Mouse (Mus musculus) cerebellum, adult (tissue): ENCODE results near the gene Tfcp2l1.

Experiments
- ATAC-seq: cut with Nextera tagmentation; 2 replicates; pipeline ENCODE4 v1.9.2; 2017; ENCODE audit warnings: mild to moderate bottlenecking, moderate library complexity, mixed read lengths; ENCODE audit not compliant: insufficient number of reproducible peaks, low FRiP score, low TSS enrichment

Tfcp2l1 gene

GRCm38 (mm10) chr1:118727075-118727474 is 99.3 kb downstream of the Tfcp2l1 start:
- no peak for ATAC-seq

GRCm38 (mm10) chr1:118728796-118729195 is 101.1 kb downstream of the Tfcp2l1 start:
- ATAC-seq: no peak
